Mouse (Mus musculus) layer of hippocampus, postnatal 36 days (tissue): ENCODE measurements around the gene Fbxl12. TPM values are rescaled to one million over a fixed set of nuclear protein-coding genes. Genes with fewer than 3 reads are reported as not detected.
"Not testable (repeated sequence)": the region's sequence is repeated elsewhere in the genome, so short reads cannot be mapped to it uniquely, and the experiment has no call there.

Experiments used
- DNase-seq, 2 experiments: peaks; one replicate each; pipeline ENCODE4 v3.0.0; 2022
- total RNA-seq, 2 experiments: library from RNA; stranded (reverse); gene quantifications; 2 replicates each; pipeline ENCODE4 v1.2.3; 2021

Fbxl12 gene
- 10 to 100 TPM; 19.6 to 22.6 TPM for total RNA-seq

GRCm38 (mm10) chr9:20644360-20645081 is at the start of gene Fbxl12:
TSS of gene Fbxl12 (minus strand) at chr9:20644767.
- peak; percentile 80 to 81 for DNase-seq

- no peak for DNase-seq
These were observed 48.3 kb upstream of the Fbxl12 start for GRCm38 (mm10) chr9:20692863-20693262.

GRCm38 (mm10) chr9:20690449-20690848 is 45.9 kb upstream of the Fbxl12 start:
- not testable (repeated sequence) for DNase-seq

GRCm38 (mm10) chr9:20689913-20690312 is 45.3 kb upstream of the Fbxl12 start:
- no peak for DNase-seq

GRCm38 (mm10) chr9:20689403-20689802 is 44.8 kb upstream of the Fbxl12 start:
- no peak for DNase-seq

GRCm38 (mm10) chr9:20685081-20685861 is 40.7 kb upstream of the Fbxl12 start:
- DNase-seq = no peak

- DNase-seq = no peak
These were observed 37.8 kb upstream of the Fbxl12 start for GRCm38 (mm10) chr9:20682389-20682722.

- DNase-seq = no peak
These were observed 37.2 kb upstream of the Fbxl12 start for GRCm38 (mm10) chr9:20681546-20682388.

- no peak for DNase-seq
These were observed 35.9 kb upstream of the Fbxl12 start for GRCm38 (mm10) chr9:20680378-20680958.

- DNase-seq = no peak
These were observed 33.3 kb upstream of the Fbxl12 start for GRCm38 (mm10) chr9:20677892-20678291.

GRCm38 (mm10) chr9:20672047-20672446 is 27.5 kb upstream of the Fbxl12 start:
- DNase-seq = no peak

- no peak for DNase-seq
These were observed 23.5 kb upstream of the Fbxl12 start for GRCm38 (mm10) chr9:20668065-20668464.

- DNase-seq = no peak
These were observed 22.0 kb upstream of the Fbxl12 start for GRCm38 (mm10) chr9:20666510-20667034.

GRCm38 (mm10) chr9:20665925-20666324 is 21.4 kb upstream of the Fbxl12 start:
- DNase-seq = no peak

- DNase-seq = no peak
These were observed 20.5 kb upstream of the Fbxl12 start for GRCm38 (mm10) chr9:20664982-20665637.

- DNase-seq = peak; percentile 58 to 59
These were observed 19.8 kb upstream of the Fbxl12 start for GRCm38 (mm10) chr9:20664366-20664765.

GRCm38 (mm10) chr9:20663956-20664355 is 19.4 kb upstream of the Fbxl12 start:
- peak in 1 of 2 experiments; percentile 47 for DNase-seq

GRCm38 (mm10) chr9:20662874-20663273 is 18.3 kb upstream of the Fbxl12 start:
- DNase-seq = no peak

- DNase-seq = peak; percentile 77 to 78
These were observed 17.8 kb upstream of the Fbxl12 start for GRCm38 (mm10) chr9:20662325-20662724.

- DNase-seq = no peak
These were observed 13.0 kb upstream of the Fbxl12 start for GRCm38 (mm10) chr9:20657546-20657945.

GRCm38 (mm10) chr9:20653859-20654258 is 9.3 kb upstream of the Fbxl12 start:
- DNase-seq = no peak

- no peak for DNase-seq
These were observed 7.7 kb upstream of the Fbxl12 start for GRCm38 (mm10) chr9:20652260-20652658.
